17 mouse cellular contexts compared by ENCODE assay signal in the genomic region with DNA sequence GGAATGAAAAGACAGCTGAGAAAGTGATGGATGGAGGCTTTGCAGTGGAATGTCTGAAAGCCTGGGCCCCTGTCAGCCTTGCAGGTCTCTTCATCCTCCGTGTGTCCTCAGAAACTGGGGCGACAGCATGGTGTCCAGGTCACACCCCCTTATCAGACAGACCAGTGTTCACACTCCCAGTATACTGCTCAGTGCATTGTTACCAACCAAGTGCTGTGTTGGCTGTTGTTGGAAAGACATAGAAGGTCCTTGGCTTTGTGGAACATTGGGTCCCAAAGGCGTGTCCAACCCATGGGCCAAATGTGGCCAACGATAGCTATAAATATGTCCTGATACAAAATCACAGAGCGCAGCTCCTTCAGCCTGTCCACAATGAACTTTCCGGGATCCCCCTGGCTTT.
"Had no signal": no experiment of that assay in that cellular context is flagged by ENCODE, and none has a peak within 500 bp of the region (broad histone marks: within the 10 kb centered on the region; RNA-seq: fewer than 3 reads in every experiment).

No protein-coding gene starts in this region.

- H3K27me3 ChIP-seq: liver, embryonic 15.5 days; lung, embryonic 15.5 days; neural tube, embryonic 13.5 days had no signal

- H3K4me1 ChIP-seq: lung, embryonic 15.5 days; midbrain, embryonic 12.5 days; neural tube, embryonic 13.5 days had no signal

- H3K4me3 ChIP-seq: kidney, embryonic 15.5 days; limb, embryonic 13.5 days; liver, embryonic 15.5 days; lung, embryonic 15.5 days; megakaryocyte, embryonic 14.5 days; midbrain, embryonic 12.5 days; neural tube, embryonic 13.5 days had no signal

- H3K27ac ChIP-seq: kidney, embryonic 15.5 days; limb, embryonic 13.5 days; liver, embryonic 15.5 days; lung, embryonic 15.5 days; macrophage; midbrain, embryonic 12.5 days; neural tube, embryonic 13.5 days had no signal

- H3K9me3 ChIP-seq: kidney, embryonic 15.5 days; limb, embryonic 13.5 days; liver, embryonic 15.5 days; lung, embryonic 15.5 days; megakaryocyte, embryonic 14.5 days; midbrain, embryonic 12.5 days; neural tube, embryonic 13.5 days had no signal

- DNase-seq: kidney, adult 2 months; kidney, postnatal 14 days; left cerebral cortex, postnatal 4 days; lung, postnatal 14 days; retina, postnatal 1 day; right cerebral cortex, postnatal 4 days; spleen, adult 18-20 months; thymus, postnatal 36 days had no signal

- H3K36me3 ChIP-seq: kidney, embryonic 15.5 days; limb, embryonic 13.5 days; liver, embryonic 15.5 days; lung, embryonic 15.5 days; midbrain, embryonic 12.5 days; neural tube, embryonic 13.5 days had no signal

- H3K9ac ChIP-seq: kidney, embryonic 15.5 days; limb, embryonic 13.5 days; liver, embryonic 15.5 days; lung, embryonic 15.5 days; midbrain, embryonic 12.5 days; neural tube, embryonic 13.5 days had no signal

- H3K4me2 ChIP-seq: kidney, embryonic 15.5 days; limb, embryonic 13.5 days; liver, embryonic 15.5 days; lung, embryonic 15.5 days; midbrain, embryonic 12.5 days; neural tube, embryonic 13.5 days had no signal

- ATAC-seq: midbrain, embryonic 16.5 days had no signal
